Mouse (Mus musculus) forebrain, postnatal 0 days (tissue): ENCODE measurements around the gene Tmprss6. TPM values are rescaled to one million over a fixed set of nuclear protein-coding genes. Genes with fewer than 3 reads are reported as not detected.

Experiments
- ATAC-seq: fragments of 200-750 bp; cut with Nextera tagmentation; 2 replicates; pipeline ENCODE4 v1.8.0; 2017; ENCODE audit warnings: mild to moderate bottlenecking, moderate library complexity
- DNase-seq: peaks from one replicate; pipeline ENCODE4 v3.0.0-alpha.2; 2015
- H3K27ac ChIP-seq: fragments of 300-500 bp; sonication (generic); 2 replicates; pipeline ENCODE4 v1.5.1; 2014; ENCODE audit warnings: low read depth, mild to moderate bottlenecking, antibody characterized with exemption, low read length, moderate library complexity, mixed read lengths
- H3K27me3 ChIP-seq: fragments of 300-500 bp; sonication (generic); 2 replicates; pipeline ENCODE4 v1.6.1; 2014; ENCODE audit warnings: mild to moderate bottlenecking, low read length, mixed read lengths; ENCODE audit not compliant: insufficient read depth
- H3K36me3 ChIP-seq: fragments of 300-500 bp; sonication (generic); 2 replicates; pipeline ENCODE4 v1.6.1; 2014; ENCODE audit warnings: mild to moderate bottlenecking, moderate library complexity; ENCODE audit not compliant: insufficient read depth
- H3K4me1 ChIP-seq: fragments of 300-500 bp; sonication (generic); 2 replicates; pipeline ENCODE4 v1.6.1; 2014; ENCODE audit warnings: antibody characterized with exemption; ENCODE audit not compliant: insufficient read depth
- H3K4me2 ChIP-seq: fragments of 300-500 bp; sonication (generic); 2 replicates; pipeline ENCODE4 v1.6.1; 2014; ENCODE audit warnings: low read depth, mild to moderate bottlenecking, moderate library complexity
- H3K4me3 ChIP-seq: fragments of 300-500 bp; sonication (generic); 2 replicates; pipeline ENCODE4 v1.5.1; 2014; ENCODE audit warnings: low read depth, low read length, mixed read lengths
- H3K9ac ChIP-seq: fragments of 300-500 bp; sonication (generic); 2 replicates; pipeline ENCODE4 v1.6.1; 2014; ENCODE audit warnings: mild to moderate bottlenecking
- H3K9me3 ChIP-seq: fragments of 300-500 bp; sonication (generic); 2 replicates; pipeline ENCODE4 v1.6.1; 2016; ENCODE audit warnings: low read length
- CTCF ChIP-seq: sonication (generic); IDR thresholded peaks from 2 replicates; pipeline ENCODE4 v1.5.1; 2016; ENCODE audit warnings: antibody characterized with exemption, control low read depth, low read depth
- WGBS: fragments of 180-500 bp; shearing (Covaris S2); extraction: QIAGEN DNeasy Blood & Tissue Kit; methylation state at CpG from one replicate; pipeline ENCODE4 v1.1.7; 2014; 5-methylcytosine and 5-hydroxymethylcytosine counted together
- polyA plus RNA-seq: library from polyadenylated mRNA; unstranded; fragments of >200 nt; fragmentation: Nextera tagmentation; extraction: Ambion mirVana; gene quantifications from 2 replicates; pipeline ENCODE4 v1.2.1, GENCODE M21; 2015
- total RNA-seq: library from RNA; depleted of rRNA; stranded (reverse); fragments of >200 nt; gene quantifications from 2 replicates; pipeline ENCODE4 v1.2.3, GENCODE M21; 2014; rRNA removed

The Tmprss6 gene
- total RNA-seq (0.19 TPM in 1 of 2 replicates, not detected in the other), polyA plus RNA-seq (0.07 and 0.08 TPM in 2 replicates)

DNA sequence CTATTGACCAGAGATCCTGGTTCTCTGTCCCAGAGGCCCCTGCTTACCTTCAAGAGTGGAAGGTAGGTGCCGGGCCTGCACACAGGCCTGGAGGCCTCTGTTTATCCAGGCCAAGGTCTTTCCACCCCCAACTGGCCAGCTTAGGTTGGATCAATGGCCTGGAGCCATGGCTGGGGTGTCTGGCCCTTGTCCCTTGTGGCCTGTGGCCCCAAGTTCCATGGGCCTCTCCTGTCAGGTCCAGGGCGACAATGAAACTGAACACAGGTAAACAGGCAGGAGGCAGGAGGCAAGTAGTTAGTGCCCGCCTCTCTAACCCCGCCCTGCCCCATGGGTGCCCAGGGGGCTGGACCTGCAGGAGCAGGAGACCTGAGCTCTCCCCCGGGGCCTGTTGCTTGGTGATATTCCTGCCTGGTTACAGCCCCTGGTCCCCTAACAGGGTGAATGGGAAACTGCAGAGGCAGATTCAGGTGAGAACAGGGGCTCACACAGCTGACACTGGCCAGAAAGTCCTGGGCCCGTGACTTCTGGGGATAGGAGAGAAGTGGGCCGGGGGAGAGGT lies at the start of gene Tmprss6:
Gene Tmprss6, minus strand, starts transcription at position 256 of the 559 bp plus-strand sequence.
- no peaks in the 10 kb centered on the region for H3K4me1 ChIP-seq
- H3K4me3 ChIP-seq: no peak within 1 kb of the TSS
- no peaks in the 10 kb centered on the region for H3K36me3 ChIP-seq
- H3K4me2 ChIP-seq: no peak within 1 kb of the TSS
- DNase-seq: no peak
- no peak within 1 kb of the TSS for H3K27ac ChIP-seq
- no peak for TF ChIP-seq CTCF
- no peaks in the 10 kb centered on the region for H3K27me3 ChIP-seq
- H3K9ac ChIP-seq: no peak within 1 kb of the TSS
- WGBS: 83% methylated on average over 7 of the region's 7 CpGs
- ATAC-seq: no peak
- no peaks in the 10 kb centered on the region for H3K9me3 ChIP-seq

DNA sequence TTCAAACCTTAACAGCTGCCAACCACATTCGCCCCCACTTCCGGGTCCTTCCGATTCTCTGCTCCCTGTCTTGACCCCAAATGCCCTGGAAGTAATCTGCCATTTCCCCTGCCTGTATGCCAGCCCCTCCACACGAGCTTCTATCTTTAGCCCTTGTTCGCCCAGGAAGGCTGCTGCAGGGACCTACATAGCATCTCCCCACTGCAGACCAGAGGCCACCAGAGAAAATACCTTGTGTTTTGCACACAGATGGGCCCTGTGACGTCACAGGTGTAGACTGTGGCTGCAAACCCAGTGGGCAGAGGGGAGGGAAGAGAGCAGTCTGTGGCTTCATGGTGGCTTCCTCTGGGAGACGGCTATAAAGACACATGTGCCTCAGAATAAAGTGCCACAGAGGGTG lies 49.8 kb upstream of the Tmprss6 start:
- Histone ChIP-seq H3K27me3 (no peaks in the 10 kb centered on the region), H3K9me3 (no peaks in the 10 kb centered on the region), H3K4me3 (no peak overlapping the region), H3K9ac (no peak overlapping the region), H3K27ac (no peak overlapping the region), H3K4me2 (no peak overlapping the region), H3K36me3 (no peaks in the 10 kb centered on the region), H3K4me1 (no peaks in the 10 kb centered on the region)
- DNase-seq (no peak), ATAC-seq (no peak)
- WGBS: 76% methylated on average over 7 of the region's 7 CpGs
- TF ChIP-seq CTCF: no peak

DNA sequence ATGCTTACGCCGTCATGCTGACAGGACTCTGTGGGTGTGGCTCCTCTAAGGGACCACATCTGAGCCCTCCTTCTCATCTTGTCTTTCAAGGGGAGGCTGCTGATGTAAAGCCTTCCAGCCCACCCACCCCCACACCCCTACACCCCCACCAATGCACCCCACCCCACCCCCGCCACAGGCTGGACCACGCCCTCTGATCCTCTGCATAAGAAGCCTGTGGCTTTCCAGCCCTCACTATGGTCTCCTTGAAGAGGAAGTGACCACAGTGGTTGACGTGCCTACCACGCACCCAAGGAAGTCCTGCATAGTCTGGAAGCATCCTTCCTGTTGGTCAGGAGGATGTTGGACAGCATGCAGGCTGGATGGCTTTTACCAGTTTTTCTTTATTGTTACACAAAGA lies 47.3 kb upstream of the Tmprss6 start:
- H3K4me3 ChIP-seq: no peak overlapping the region
- H3K4me1 ChIP-seq: no peaks in the 10 kb centered on the region
- H3K9ac ChIP-seq: no peak overlapping the region
- no peak for TF ChIP-seq CTCF
- WGBS: 76% methylated on average over 6 of the region's 6 CpGs
- H3K9me3 ChIP-seq: no peaks in the 10 kb centered on the region
- H3K27ac ChIP-seq: no peak overlapping the region
- no peaks in the 10 kb centered on the region for H3K27me3 ChIP-seq
- H3K36me3 ChIP-seq: no peaks in the 10 kb centered on the region
- DNase-seq (no peak), ATAC-seq (no peak)
- H3K4me2 ChIP-seq: no peak overlapping the region

DNA sequence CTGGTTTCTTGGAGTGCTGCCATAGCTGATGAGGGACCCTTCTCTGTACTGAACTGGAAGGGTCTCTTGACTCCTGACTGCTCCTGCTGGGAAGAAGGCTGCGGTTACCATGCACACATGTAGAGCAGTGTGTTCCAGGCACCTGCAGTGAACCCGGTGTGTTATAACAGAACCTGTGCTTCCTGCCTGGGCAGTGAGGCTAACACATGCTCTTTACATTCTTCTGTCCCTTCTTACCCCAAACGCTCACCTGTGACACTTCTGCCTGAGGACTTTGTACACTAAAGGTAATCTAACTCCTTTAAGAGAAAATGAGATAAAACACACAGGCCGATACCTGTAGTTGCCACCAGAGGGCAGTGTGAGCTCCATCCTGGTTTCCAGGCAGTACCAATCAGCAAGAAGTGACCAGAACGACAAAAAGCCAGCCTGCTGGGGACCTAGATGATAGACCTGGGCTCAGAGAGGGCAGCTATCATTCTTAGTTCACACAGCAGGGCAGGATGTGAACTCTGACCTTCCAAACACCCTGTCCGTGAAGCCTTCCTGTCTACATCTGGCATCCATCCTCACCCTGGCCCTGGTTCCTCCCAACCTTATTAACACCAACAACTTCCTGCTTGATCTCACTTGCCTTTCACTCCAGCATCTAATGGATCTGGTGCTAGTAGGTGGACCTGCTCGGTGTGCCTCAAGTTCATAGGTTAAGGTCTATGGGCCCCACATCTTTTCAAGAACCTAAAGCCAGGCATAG lies 46.1 kb upstream of the Tmprss6 start:
- H3K4me1 ChIP-seq: no peaks in the 10 kb centered on the region
- no peaks in the 10 kb centered on the region for H3K36me3 ChIP-seq
- H3K4me3 ChIP-seq: no peak overlapping the region
- WGBS: 35% methylated on average over 7 of the region's 7 CpGs
- no peak overlapping the region for H3K27ac ChIP-seq
- no peak overlapping the region for H3K4me2 ChIP-seq
- no peaks in the 10 kb centered on the region for H3K27me3 ChIP-seq
- DNase-seq: peak; percentile 88
- peak; percentile 96 for TF ChIP-seq CTCF
- no peaks in the 10 kb centered on the region for H3K9me3 ChIP-seq
- H3K9ac ChIP-seq: no peak overlapping the region
- peak; percentile 66; the same call in 1 of the 2 replicates for ATAC-seq

DNA sequence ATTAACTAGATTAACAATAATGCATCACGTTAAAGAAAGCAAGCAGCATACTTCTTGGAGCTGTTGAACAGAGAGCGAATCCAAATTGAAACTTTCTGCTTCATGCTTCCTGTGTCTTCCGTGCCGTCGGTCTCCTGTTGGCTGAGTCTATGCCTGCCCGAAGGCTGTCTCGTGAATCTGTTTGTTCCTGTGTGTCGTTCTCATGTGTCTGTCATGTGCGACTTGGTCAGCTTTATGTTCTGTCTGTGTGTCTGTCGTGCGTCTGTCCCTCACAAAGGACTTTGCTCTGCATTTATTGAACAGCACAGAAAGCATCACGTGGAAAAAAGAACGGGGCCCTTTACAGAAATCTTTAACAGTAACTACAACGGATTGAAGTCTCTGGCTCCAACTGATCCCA lies 44.6 kb upstream of the Tmprss6 start:
- WGBS: 86% methylated on average over 14 of the region's 14 CpGs

DNA sequence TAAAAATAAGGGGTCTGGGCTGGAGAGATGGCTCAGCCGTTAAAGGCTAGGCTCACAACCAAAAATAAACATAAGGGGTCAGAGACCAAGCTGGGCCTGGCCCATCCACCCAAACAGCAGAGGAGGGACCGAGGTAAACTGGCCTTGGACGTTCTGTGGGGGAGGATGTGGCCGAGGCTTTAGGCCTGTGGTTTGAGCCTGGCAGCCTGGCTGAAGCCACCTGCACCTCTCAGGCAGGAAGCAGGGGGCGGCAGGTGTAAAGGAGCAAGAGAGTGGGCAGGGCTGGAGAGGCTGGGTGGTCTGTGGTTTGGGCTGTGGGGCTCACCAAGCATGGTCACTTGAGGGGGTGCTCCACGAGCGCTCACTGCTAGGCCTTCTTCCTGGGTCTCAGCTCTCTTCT lies 43.5 kb upstream of the Tmprss6 start:
- Histone ChIP-seq H3K4me2 (no peak overlapping the region), H3K9ac (no peak overlapping the region), H3K9me3 (no peaks in the 10 kb centered on the region), H3K4me1 (no peaks in the 10 kb centered on the region), H3K27me3 (no peaks in the 10 kb centered on the region), H3K4me3 (no peak overlapping the region), H3K36me3 (no peaks in the 10 kb centered on the region), H3K27ac (no peak overlapping the region)
- TF ChIP-seq CTCF: no peak
- 91% methylated on average over 7 of the region's 7 CpGs for WGBS
- ATAC-seq (no peak), DNase-seq (no peak)

More for the DNA sequence above, 44.6 kb upstream of the Tmprss6 start:
- Histone ChIP-seq H3K9ac (no peak overlapping the region), H3K4me2 (no peak overlapping the region), H3K36me3 (no peaks in the 10 kb centered on the region), H3K27ac (no peak overlapping the region), H3K9me3 (no peaks in the 10 kb centered on the region), H3K27me3 (no peaks in the 10 kb centered on the region), H3K4me1 (no peaks in the 10 kb centered on the region), H3K4me3 (no peak overlapping the region)
- no peak for TF ChIP-seq CTCF
- DNase-seq (no peak), ATAC-seq (no peak)

DNA sequence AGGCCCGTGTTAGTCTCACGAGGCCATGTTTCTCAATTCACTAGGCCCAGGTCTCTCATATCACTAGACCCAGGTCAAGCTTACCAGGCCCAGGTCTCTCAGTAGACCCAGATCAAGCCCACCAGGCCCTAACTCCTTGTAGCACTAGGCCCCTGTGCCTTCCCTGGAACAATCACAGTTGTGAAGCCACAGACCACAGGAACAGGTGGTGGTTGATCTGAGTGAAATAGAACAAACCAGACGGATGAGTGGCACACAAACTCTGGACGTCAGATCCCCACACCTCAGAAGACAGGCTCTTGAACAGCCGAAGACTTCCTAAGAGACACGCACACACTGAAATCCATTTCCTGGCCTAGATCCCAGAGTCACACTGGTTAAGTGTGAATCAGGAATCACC lies 42.3 kb upstream of the Tmprss6 start:
- no peak for TF ChIP-seq CTCF
- DNase-seq (no peak), ATAC-seq (no peak)
- Histone ChIP-seq H3K9ac (no peak overlapping the region), H3K9me3 (no peaks in the 10 kb centered on the region), H3K36me3 (no peaks in the 10 kb centered on the region), H3K4me2 (no peak overlapping the region), H3K4me1 (no peaks in the 10 kb centered on the region), H3K27me3 (no peaks in the 10 kb centered on the region), H3K4me3 (no peak overlapping the region), H3K27ac (no peak overlapping the region)
- 82% methylated on average over 6 of the region's 6 CpGs for WGBS
